Mouse (Mus musculus): ENCODE measurements around the gene Ssb.
"Not testable (repeated sequence)": the region's sequence is repeated elsewhere in the genome, so short reads cannot be mapped to it uniquely, and the experiment has no call there.

Ssb gene

GRCm38 (mm10) chr2:69862117-69862657 is 825 bp downstream of the Ssb start:
- DNase-seq (ENCODE audit: low read depth): no peak

GRCm38 (mm10) chr2:69883990-69884391 is 22.6 kb downstream of the Ssb start:
- DNase-seq (ENCODE audit: low read depth): no peak

- DNase-seq (ENCODE audit: low read depth): no peak
Measured at GRCm38 (mm10) chr2:69884581-69884980, 23.2 kb downstream of the Ssb start.

- no peak for DNase-seq (ENCODE audit: low read depth)
Measured at GRCm38 (mm10) chr2:69885050-69885449, 23.7 kb downstream of the Ssb start.

- DNase-seq (ENCODE audit: low read depth): peak; percentile 83
Measured at GRCm38 (mm10) chr2:69885451-69886305, 24.3 kb downstream of the Ssb start, which contains the start of gene Mettl5. TSS of gene Mettl5 (minus strand) at chr2:69885615.

GRCm38 (mm10) chr2:69888957-69889356 is 27.6 kb downstream of the Ssb start:
- no peak for DNase-seq (ENCODE audit: low read depth)

- no peak for DNase-seq (ENCODE audit: low read depth)
Measured at GRCm38 (mm10) chr2:69890843-69891242, 29.5 kb downstream of the Ssb start.

- no peak for DNase-seq (ENCODE audit: low read depth)
Measured at GRCm38 (mm10) chr2:69893145-69893544, 31.8 kb downstream of the Ssb start.

GRCm38 (mm10) chr2:69893891-69894290 is 32.5 kb downstream of the Ssb start:
- no peak for DNase-seq (ENCODE audit: low read depth)

- DNase-seq (ENCODE audit: low read depth): no peak
Measured at GRCm38 (mm10) chr2:69895502-69896223, 34.3 kb downstream of the Ssb start.

GRCm38 (mm10) chr2:69896224-69896581 is 34.8 kb downstream of the Ssb start:
- DNase-seq (ENCODE audit: low read depth): no peak

- peak; percentile 90 for DNase-seq (ENCODE audit: low read depth)
Measured at GRCm38 (mm10) chr2:69897039-69897617, 35.8 kb downstream of the Ssb start, which contains the start of gene Ubr3. TSS of gene Ubr3 (plus strand) at chr2:69897246.

GRCm38 (mm10) chr2:69897618-69898575 is 36.5 kb downstream of the Ssb start:
- peak; percentile 52 for DNase-seq (ENCODE audit: low read depth)

GRCm38 (mm10) chr2:69903541-69903940 is 42.2 kb downstream of the Ssb start:
- no peak for DNase-seq (ENCODE audit: low read depth)

- DNase-seq (ENCODE audit: low read depth): not testable (repeated sequence)
Measured at GRCm38 (mm10) chr2:69907394-69907793, 46.0 kb downstream of the Ssb start.

GRCm38 (mm10) chr2:69912801-69913200 is 51.4 kb downstream of the Ssb start:
- no peak for DNase-seq (ENCODE audit: low read depth)

- no peak for DNase-seq (ENCODE audit: low read depth)
Measured at GRCm38 (mm10) chr2:69917301-69917700, 55.9 kb downstream of the Ssb start.

All from c-Kit-positive CD71-negative TER-119-negative erythroid progenitor cells, embryonic 14.5 days (primary cell).